Mouse (Mus musculus): Measurements from ENCODE around the gene Mindy2.

- TF ChIP-seq CTCF (IDR thresholded peaks at IDR 0.05; ENCODE audit: low read depth), result no peak
- TF ChIP-seq EP300 (optimal IDR thresholded peaks at IDR 0.05), result no peak
These were observed 3.1 kb downstream of the Mindy2 start for GRCm38 (mm10) chr9:70653875-70654274.
